Mouse (Mus musculus): Measurements from ENCODE around the gene Sept3.

Sept3 gene

DNA sequence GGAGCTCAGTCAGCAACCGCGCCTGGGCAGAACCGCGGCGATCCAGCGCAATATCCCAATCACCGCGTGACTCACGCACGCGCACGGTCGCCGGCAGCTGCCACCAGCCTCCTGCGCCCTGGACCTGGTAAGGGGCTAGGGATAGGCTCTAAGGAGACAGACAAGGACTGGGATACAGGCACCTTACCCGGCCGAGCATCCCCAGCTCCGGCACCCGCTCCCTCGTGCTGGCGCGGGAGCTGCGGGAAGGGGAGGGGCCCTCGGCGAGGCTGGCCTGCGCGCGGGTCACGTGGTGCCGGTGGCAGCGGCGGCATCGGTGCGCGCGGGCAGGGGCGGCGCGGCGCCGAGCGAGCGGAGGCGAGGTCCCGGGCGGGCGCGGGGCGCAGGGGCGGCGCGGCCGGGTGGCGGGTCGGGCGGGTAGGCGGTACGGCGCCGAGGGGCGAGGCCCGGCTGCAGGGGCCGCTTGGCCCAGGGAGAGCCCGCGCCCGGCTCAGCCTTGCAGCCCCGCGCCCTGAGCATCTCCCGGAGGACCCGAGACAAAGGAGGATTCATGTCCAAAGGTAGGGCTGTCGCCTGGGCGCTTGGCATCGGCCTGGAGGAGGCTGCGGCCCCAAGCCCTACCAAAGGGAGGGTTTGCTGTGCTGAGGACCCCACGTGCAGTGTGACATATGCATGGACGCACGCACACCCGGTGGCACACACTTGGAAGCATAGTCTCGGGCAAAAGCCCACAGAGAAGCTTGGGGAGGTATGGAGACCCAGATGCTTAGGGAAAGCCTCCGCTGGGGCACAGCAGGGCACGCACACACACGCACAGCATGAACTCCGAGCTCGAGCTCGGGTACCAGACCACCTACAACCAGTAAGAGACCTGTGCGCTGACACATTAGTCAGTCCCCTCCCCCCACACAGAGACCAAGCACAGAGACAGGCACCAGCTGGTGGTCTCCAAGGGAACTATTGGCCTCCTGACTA lies 521 bp downstream of the Sept3 start:
- no peak for DNase-seq

DNA sequence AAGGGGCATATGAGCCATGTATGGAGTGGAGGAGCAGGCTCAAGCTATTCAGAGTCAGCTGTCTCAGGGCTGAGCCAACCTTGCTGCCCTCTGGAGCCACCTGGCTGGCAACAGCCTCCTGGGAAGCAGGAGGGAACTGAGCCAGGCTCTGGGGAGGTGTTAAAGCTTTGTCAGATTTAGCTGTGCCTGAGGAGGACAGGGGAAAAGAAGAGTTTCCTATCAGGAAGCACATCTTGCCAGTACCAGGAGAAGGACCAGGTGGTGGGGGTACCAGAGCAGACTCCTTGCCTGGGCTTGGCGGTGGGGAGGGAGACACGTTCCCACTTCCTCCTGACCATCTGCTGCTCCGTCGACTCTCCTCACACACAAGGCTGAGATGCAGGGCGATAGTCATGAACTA lies 2.9 kb downstream of the Sept3 start:
- no peak for DNase-seq

DNA sequence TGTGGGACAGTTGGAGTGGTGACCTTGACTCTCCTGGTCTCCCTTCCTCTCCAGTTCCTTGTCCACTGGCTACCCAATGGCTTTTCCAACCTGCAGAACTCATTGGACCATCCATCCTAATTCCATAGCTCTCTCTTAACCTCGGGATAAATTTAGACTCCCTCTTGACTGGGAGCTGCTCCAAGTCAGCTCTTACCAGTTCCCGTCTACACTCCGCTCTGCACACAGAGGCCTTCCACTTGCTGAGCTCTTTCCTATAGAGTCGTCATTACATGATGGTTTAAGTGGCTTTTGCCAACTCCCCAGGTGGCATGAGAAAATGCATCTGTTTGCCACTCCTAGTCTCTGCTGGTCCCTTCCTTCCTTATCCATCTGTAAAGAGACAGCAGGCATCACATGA lies 5.9 kb downstream of the Sept3 start:
- DNase-seq, result no peak

DNA sequence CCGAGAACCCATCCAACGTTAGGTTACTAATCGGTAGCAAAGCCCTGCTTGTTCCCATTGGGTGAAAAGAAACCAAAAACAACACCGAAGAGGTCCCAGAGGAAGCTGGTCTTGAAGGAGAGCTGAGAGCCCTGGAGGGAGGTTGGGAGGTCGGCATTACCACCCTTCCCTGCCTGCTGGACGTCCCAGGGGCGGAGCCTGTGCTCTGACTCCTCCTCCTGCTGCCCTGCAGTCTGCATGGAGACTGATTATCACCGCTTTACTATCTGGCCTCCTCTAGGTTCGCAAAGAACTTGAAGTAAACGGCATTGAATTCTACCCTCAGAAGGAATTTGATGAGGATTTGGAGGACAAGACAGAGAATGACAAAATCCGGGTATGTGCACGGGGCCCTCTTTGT lies 11.5 kb downstream of the Sept3 start:
- no peak for DNase-seq

DNA sequence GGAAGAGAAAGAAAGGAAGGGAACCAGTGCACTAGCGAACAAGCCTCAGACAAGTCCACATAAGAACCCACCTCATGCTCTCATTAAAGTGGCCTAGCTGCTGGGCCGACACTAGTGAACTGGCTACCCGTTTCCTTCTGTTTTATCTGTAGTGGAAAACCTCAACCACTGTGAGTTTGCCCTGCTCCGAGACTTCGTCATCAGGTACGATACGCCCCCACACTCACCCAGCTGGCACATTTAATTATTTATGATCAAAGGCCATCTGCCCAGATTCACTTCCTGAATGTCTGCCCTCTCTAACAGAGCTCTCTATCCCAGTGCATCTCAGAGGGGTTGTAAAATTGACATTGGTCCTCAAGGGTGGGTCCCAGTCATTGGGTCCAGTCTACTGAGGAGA lies 15.6 kb downstream of the Sept3 start:
- no peak for DNase-seq

DNA sequence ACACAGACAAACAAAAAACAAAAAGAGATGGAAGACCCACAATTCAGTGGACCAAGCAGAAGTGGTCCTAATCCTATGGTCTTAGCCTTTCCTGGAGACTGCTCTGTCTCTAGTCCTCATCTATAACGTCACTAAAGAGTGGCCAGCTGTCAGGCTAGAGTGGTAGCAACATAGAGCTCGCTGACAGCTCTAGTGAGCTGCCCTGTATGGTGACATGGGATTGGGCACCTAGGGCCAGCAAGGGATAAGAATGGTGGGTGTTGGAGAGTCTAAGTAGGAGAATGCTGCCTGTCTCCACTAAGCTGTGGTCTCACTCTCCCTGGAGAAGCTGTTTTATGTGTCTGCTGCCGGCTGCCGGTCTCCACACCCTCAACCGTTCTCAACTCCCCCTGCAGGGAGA lies 18.2 kb downstream of the Sept3 start:
- DNase-seq, result no peak

DNA sequence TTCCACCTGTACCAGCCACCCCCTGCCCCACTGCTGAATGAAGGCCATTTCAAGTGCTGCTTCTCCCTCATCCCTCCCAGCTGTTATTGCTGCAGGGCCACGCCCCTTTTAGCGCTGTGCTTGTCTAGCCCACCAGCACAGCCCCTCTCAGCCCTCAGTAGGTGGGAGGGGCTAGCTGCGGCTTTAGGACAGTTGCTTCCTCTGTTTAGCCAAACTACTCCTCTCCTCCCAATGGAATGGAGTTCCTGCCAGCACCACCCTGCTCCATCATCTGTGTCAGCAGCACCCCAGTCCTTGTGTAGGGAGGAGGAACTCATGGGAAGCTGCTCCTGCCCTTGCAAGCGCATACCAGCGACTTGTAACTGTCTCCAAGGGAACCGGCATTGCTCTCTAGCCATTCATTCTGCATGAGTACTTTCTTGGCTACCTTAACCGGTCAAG lies 18.6 kb downstream of the Sept3 start:
- peak; percentile 14 for DNase-seq

DNA sequence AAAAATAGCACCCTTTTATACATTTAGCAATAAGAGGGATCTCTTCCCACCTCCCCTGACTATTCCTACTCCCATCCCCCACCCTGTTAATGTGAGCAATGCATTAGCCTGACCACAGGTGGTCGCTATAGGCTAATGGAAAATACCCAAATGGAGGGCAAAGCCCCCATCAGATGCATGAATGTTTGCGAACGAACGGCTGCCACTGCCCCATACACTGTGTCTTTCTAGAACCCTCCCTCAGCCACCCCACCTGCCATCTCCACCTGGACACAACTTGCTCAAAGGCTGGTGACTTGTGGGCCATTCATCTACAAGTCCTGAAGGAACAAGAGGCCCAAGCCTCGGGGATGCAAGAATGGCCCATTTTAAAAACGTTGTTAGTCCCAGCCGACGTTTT lies 19.4 kb downstream of the Sept3 start:
- DNase-seq, result peak; percentile 29

DNA sequence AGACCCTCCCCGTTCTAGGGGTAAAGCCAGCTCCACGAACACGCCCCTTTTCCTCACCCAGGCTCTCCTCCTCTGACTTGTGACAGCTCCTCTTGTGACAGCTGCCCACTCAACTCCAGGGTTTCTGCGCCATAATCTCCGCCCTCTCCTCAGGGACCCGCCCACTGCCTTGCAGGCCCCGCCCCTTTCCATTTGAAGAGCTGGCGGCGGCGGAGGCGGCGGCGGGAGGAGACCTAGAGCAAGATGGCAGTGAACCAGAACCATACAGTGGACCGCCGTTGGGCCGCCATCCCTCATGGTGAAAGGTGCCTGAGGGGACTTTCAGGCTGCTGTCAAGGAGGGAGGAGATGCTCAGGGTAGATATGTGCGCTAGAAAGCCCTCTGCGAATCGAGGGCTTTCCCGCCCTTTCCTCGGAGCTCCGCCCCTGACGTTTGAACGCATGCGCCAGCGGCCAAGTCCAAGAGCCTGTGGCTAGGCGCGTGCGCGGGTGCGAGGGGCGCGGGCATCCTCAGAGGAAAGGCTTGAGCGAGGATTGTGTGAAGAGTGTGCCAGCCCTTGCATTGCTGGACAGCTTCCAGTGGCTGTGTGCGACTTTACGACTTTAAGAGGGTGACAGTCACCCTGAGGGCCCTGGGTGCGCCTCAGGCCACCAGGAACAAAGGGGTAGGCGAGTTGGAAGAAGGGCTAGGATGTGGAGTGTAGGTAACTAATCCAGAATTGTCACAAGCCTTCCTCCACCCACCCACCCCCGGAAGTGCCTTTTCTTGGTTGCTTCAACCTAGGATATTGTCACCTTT lies 24.3 kb downstream of the Sept3 start, which contains the start of gene Wbp2nl:
Wbp2nl (plus strand) TSS at position 191 of the 798 bp plus-strand sequence.
- no peak for DNase-seq

DNA sequence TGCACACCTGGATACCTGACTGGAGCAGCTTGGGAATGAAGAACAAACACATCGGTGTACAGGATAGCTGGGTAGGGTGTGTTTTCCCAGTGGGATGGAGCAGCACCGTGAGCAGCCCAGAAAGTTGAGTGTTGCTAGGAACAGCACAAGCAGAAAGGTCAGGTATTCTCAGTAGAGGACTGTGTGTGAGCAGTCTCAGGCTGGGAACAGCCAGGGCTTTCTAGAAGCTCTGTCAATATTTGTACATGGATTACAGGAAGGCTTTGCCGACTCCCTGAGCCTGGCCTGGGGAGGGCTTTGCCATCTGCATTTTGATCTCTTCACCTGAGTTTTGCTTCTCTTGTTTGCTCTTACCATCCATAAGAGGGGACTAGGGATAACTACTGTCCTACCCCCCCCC lies 32.4 kb downstream of the Sept3 start:
- DNase-seq, result no peak

DNA sequence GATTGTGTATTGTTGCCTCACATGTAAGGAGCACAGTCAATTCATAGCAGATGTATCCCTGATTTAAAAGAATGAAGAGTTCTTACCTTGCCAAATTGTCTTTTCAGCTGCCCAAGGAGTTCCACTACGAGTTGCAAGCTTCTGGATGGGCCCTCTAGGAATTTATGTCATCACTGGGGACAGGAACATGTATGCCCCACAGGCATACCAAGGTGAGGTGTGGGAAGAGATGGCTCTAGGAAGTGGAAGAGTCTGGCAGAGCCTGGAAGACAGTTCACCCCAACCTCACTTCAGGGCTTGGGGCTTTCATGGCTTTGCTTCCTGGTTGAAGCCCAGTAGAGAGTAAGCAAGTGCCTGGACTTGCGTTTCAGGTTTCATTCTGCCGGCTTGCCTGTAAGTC lies 33.7 kb downstream of the Sept3 start:
- DNase-seq, result no peak

DNA sequence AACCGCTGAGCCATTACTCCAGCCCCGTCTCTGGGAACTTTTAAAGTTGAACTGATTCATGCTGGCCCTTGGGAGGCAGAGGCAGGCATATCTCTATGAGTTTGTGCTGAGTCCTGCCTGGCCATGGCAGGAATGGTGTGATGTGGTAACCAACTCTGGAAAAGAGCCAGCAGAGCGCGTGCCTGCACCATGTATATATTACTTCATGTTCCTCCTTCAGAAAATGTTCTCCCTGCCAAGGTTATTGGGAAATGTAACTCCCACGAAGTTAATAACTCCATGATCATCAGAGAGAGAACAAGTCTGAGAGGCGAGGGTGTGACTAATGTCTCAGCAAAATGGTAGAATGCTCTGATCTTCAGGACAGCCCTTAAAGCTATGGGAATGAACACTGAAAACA lies 43.1 kb downstream of the Sept3 start:
- DNase-seq, result no peak

DNA sequence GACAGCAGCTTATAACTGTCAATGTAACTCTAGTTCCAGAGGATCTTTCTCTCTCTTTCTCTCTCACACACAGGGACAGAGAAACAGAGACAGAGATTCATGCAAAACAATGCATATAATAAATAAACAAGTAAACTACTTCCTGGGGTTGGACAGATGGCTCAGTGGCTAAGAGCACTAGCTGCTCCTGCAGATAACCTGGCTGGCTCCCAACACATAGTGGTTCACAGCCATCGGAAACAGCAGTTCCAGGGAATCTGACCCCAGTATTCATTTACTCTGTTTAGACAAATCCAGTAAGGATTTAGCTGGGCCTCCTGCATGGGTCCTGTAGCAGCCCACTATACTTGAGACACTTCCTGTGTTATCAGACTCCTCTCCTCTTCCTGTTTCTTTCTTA lies 44.9 kb downstream of the Sept3 start:
- DNase-seq, result no peak

DNA sequence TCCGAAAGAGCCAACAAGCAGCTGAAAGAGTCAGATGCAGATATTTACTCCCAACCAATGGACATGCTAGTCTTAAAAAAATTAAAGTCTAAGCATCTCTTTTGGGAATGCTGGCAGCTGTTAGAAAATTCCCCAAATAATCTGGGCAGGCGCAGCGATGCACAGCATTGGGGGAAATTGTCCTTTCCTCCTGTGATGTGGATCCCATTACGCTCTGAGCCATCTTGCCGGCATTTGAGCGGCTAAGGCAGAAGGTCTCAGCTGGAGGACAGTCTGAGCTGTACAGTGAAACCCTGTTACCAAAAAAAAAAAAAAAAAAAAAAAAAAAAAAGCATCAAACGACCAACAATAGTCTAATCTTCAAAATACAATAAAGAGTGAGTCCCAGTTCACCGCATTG lies 47.5 kb downstream of the Sept3 start:
- DNase-seq, result no peak

DNA sequence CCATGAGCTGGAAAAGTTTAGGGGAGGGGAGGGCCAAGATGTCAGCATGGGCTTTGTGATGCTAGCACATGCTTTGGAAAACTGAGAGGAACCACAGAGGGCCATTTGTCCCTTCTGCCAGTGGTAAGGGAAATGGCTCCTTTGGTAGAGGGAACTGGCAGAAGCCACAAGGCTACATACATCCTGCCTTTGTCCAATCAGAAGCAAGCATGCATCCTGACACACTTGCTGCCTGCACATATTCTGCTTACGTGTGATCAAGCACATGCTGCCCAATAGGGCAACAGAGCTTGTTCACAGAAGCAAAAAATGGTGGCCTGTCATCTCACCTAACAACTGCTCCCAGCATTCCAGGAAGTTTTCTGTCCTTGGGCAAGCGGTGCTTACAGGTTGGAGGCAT lies 50.7 kb downstream of the Sept3 start:
- DNase-seq, result no peak

DNA sequence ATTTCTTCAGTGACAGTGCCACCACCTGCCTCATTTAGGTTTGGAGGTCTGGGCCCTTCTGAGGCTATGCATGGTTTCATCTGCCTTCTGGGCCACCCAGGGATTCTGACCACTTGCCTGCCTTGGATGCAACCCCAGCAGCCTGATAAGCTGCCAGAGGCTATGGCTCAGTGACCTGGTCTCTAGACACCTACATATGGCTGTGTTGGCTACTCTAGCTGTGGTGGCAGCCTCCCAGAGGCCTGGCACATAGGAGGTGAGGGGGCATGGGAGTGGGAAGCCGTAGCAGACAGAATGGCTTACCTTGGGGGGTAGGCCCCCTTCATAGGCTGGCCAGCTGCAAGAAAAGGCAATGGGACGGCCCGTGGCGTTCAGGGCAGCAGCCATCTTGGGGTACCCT lies 60.5 kb downstream of the Sept3 start:
- DNase-seq, result no peak

DNA sequence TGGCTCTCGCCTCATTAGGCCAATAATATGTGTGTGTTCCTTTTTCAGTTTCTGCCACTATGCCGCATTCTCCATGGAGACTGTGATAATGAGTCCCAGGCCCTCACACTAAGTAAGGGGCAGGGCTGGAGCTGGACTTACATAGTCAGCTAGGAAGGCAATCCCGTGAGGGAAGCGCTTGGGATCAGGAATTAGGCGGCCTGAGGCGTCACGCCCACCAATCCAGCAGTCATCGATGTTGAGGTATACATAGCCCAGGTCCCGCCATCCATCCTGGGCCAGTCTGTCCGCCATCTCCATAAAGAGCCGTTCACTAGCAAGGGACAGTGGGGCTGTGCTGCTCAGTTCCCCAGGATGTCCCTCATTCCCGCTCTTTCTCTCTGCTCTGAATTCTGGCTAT lies 61.9 kb downstream of the Sept3 start:
- DNase-seq, result no peak

DNA sequence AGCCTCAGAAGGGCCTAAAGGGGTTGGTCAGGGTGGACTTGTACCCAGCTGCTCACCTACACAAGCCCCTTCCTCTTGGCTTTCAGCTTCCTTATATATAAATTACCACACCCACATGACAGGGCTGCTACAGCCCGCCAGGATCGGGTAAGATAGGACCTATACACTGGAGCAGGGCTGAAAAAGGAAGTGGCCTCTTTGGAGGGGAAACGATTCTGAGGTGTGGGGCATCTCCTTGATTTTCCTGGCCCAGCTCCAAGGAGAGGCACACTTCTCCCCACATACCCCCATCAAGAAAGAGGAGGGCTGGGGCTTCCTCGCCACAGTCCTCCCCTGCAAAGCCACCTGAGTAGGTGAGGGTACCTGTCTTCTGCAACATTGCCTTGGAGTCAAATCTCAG lies 63.2 kb downstream of the Sept3 start:
- no peak for DNase-seq

DNA sequence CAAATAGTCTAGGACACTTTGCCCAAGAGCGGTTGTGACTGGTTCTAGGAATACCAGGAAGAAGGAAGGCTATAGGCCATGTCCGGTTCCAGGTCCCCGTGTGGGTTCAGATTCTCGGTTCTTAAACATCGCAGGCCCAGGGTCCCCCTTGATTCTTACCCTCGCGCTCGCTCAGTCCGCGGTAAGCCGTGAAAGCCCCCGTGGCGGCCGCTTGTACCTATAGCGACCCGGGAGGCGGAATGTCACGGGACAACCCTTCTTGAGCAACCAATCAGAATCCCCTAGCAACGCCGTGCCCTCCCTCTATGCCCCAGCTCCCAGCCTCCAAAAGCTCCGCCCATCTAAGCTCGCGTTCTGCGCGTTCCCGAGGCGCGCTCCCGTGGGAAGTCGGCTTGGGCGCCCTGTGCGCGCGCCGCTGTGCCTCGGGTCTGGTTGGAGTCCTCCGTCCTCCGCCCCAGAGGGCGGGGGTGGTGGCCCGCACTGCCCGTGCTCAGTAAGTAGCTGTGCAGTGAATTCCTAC lies 64.0 kb downstream of the Sept3 start, which contains the start of the genes Naga, Pheta2 and Smdt1:
Naga (minus strand) TSS at position 333 of the 520 bp plus-strand sequence.
Pheta2 (plus strand) TSS at position 350 of the 520 bp plus-strand sequence.
Smdt1 (plus strand) TSS at position 367 of the 520 bp plus-strand sequence.
- peak; percentile 97 for DNase-seq

DNA sequence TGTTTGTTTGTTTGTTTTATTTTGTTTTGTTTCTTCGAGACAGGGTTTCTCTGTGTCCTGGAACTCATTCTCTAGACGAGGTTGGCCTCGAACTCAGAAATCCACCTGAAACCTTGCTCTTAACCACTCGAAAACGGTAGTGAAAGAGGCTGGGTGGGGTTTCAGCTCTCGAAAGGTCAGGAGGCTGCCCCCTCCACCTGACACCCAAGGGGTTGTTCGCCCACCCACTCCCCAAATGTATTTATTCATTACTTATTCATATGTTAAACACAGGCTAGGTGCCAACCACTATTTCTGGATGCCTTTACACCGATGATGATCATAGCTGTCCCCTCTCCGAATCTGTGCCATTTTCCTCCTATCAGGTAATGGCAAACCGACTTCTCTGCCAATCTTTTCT lies 64.5 kb downstream of the Sept3 start:
- DNase-seq, result no peak

DNA sequence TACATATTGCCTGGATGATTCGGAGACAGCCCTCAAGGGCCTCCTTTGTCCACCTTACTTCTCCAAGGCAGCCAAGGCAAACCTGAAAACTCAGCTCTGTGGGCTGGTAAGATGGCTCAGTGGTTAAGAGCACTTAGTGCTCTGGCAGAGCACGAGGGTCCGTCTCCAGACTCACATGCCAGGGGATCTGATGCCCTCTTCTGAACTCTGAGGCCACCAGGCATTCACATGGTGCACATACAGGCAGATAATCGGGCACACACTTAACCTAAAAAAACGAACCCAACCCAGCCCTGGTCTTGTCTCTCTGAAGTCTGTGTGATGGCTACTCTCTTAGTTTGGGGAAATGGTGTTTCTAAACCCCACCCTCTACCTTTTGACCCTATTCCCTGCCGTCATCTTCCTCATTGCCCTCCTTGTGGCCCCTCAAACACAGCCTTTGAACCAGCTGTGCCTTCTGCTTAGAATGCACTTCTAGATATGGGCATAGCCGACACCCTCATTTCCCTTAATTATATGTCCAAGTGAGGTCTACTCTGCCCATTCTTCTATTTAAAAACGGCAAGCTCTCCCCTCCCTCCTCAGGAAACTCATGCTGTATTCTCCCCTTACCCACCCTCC lies 65.1 kb downstream of the Sept3 start:
- no peak for DNase-seq

DNA sequence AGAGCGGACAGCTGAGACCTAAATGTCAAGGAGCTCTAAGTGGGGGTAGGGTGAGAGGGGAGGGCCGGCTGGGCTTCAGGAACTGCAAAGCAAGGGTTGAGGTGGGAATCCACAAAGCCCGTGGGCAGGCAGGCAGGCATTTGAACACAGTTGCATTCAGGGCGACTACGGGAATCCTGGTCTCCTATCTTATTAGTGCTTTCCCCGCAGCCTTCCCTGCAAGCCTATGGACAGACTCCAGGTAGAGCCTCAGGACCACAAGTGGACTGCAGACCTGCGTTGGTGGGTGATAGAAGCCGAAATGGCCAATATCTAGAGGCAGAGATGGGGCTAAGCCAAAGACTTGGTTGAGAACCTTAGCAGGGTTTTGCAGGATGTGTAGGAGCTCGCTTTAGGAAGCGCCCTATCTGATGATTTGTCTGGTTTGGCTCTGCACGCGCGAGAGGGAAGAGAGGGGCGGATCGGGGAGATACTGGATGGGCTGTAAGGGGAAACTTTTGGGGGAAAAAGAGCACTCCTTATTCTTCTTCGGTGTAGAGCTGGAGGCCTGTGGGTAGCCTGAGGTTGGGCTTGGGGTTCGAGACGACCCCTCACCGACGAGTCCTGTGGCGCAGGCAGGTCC lies 65.8 kb downstream of the Sept3 start:
- DNase-seq, result no peak
